Mouse (Mus musculus) thymus, postnatal 4 days (tissue): ENCODE data around the gene Rpl26.

Experiments
- DNase-seq: peaks from one replicate; pipeline ENCODE4 v3.0.0; 2021

Gene Rpl26

GRCm38 (mm10) chr11:68891823-68892222 is 9.6 kb upstream of the Rpl26 start:
- DNase-seq, result no peak

GRCm38 (mm10) chr11:68892233-68892832 is 9.1 kb upstream of the Rpl26 start:
- no peak for DNase-seq

GRCm38 (mm10) chr11:68893911-68894464 is 7.4 kb upstream of the Rpl26 start:
- peak; percentile 22 for DNase-seq

GRCm38 (mm10) chr11:68896247-68896646 is 5.1 kb upstream of the Rpl26 start:
- no peak for DNase-seq

GRCm38 (mm10) chr11:68897120-68897519 is 4.3 kb upstream of the Rpl26 start:
- DNase-seq, result peak; percentile 65

GRCm38 (mm10) chr11:68897838-68898237 is 3.5 kb upstream of the Rpl26 start:
- no peak for DNase-seq

- DNase-seq, result no peak
These were observed 2.6 kb upstream of the Rpl26 start for GRCm38 (mm10) chr11:68898790-68899189.

GRCm38 (mm10) chr11:68899815-68900214 is 1.6 kb upstream of the Rpl26 start:
- DNase-seq, result no peak

- DNase-seq, result no peak
These were observed 648 bp upstream of the Rpl26 start for GRCm38 (mm10) chr11:68900519-68901350.

- no peak for DNase-seq
These were observed 623 bp downstream of the Rpl26 start for GRCm38 (mm10) chr11:68902047-68902364.

GRCm38 (mm10) chr11:68902367-68902766 is 984 bp downstream of the Rpl26 start:
- DNase-seq, result no peak

GRCm38 (mm10) chr11:68902823-68903222 is 1.4 kb downstream of the Rpl26 start:
- DNase-seq, result no peak

- no peak for DNase-seq
These were observed 2.4 kb downstream of the Rpl26 start for GRCm38 (mm10) chr11:68903775-68904174.

GRCm38 (mm10) chr11:68904375-68905137 is 3.2 kb downstream of the Rpl26 start:
- DNase-seq, result peak; percentile 81

GRCm38 (mm10) chr11:68905138-68905531 is 3.8 kb downstream of the Rpl26 start:
- no peak for DNase-seq

GRCm38 (mm10) chr11:68905665-68906460 is 4.5 kb downstream of the Rpl26 start:
- no peak for DNase-seq

- no peak for DNase-seq
These were observed 5.0 kb downstream of the Rpl26 start for GRCm38 (mm10) chr11:68906461-68906790.

- no peak for DNase-seq
These were observed 5.9 kb downstream of the Rpl26 start for GRCm38 (mm10) chr11:68907251-68907650.

- DNase-seq, result no peak
These were observed 7.6 kb downstream of the Rpl26 start for GRCm38 (mm10) chr11:68908846-68909503.

GRCm38 (mm10) chr11:68911531-68912177 is 10.3 kb downstream of the Rpl26 start:
- DNase-seq, result no peak

- no peak for DNase-seq
These were observed 13.2 kb downstream of the Rpl26 start for GRCm38 (mm10) chr11:68914566-68914965.

GRCm38 (mm10) chr11:68923191-68923590 is 21.8 kb downstream of the Rpl26 start:
- DNase-seq, result no peak
